Mouse (Mus musculus): ENCODE measurements at regions not wholly inside any gene's neighbourhood (a gene's known extent, or its start where the extent isn't known, plus 50 kb on each side); places are given as distances from the start of the nearest gene placed in this dataset.

GRCm38 (mm10) chr6:127298105-127298504 is 146.1 kb upstream of the Ccnd2 start:
- no peak for DNase-seq (ENCODE audit: low spot score in 2 of 2)

- no peak for DNase-seq (ENCODE audit: low spot score in 2 of 2)
These were observed 135.2 kb upstream of the Parp11 start for GRCm38 (mm10) chr6:127311192-127312054.

GRCm38 (mm10) chr6:127317309-127317708 is 129.3 kb upstream of the Parp11 start:
- DNase-seq (ENCODE audit: low spot score in 2 of 2): no peak

- no peak for DNase-seq (ENCODE audit: low spot score in 2 of 2)
These were observed 127.7 kb upstream of the Parp11 start for GRCm38 (mm10) chr6:127318746-127319582.

- DNase-seq (ENCODE audit: low spot score in 2 of 2): no peak
These were observed 126.0 kb upstream of the Parp11 start for GRCm38 (mm10) chr6:127320600-127320999.

GRCm38 (mm10) chr6:127321031-127321430 is 125.6 kb upstream of the Parp11 start:
- no peak for DNase-seq (ENCODE audit: low spot score in 2 of 2)

GRCm38 (mm10) chr6:127322398-127322797 is 124.2 kb upstream of the Parp11 start:
- DNase-seq (ENCODE audit: low spot score in 2 of 2): no peak

GRCm38 (mm10) chr6:127324984-127325383 is 121.7 kb upstream of the Parp11 start:
- peak in 1 of 2 experiments; percentile 75 for DNase-seq (ENCODE audit: low spot score in 2 of 2)

GRCm38 (mm10) chr6:127325596-127326332 is 120.9 kb upstream of the Parp11 start:
- DNase-seq (ENCODE audit: low spot score in 2 of 2): peak in 1 of 2 experiments; percentile 30

GRCm38 (mm10) chr6:127326333-127326729 is 120.3 kb upstream of the Parp11 start:
- no peak for DNase-seq (ENCODE audit: low spot score in 2 of 2)

- DNase-seq (ENCODE audit: low spot score in 2 of 2): no peak
These were observed 117.2 kb upstream of the Parp11 start for GRCm38 (mm10) chr6:127329191-127330014.

- DNase-seq (ENCODE audit: low spot score in 2 of 2): peak; percentile 48 to 69
These were observed 116.5 kb upstream of the Parp11 start for GRCm38 (mm10) chr6:127330015-127330705.

- DNase-seq (ENCODE audit: low spot score in 2 of 2): no peak
These were observed 115.5 kb upstream of the Parp11 start for GRCm38 (mm10) chr6:127331091-127331490.

GRCm38 (mm10) chr6:127334256-127334655 is 112.4 kb upstream of the Parp11 start:
- no peak for DNase-seq (ENCODE audit: low spot score in 2 of 2)

- DNase-seq (ENCODE audit: low spot score in 2 of 2): no peak
These were observed 111.2 kb upstream of the Parp11 start for GRCm38 (mm10) chr6:127335462-127335886.

GRCm38 (mm10) chr6:127335996-127336660 is 110.5 kb upstream of the Parp11 start:
- no peak for DNase-seq (ENCODE audit: low spot score in 2 of 2)

- DNase-seq (ENCODE audit: low spot score in 2 of 2): peak in 1 of 2 experiments; percentile 50
These were observed 109.8 kb upstream of the Parp11 start for GRCm38 (mm10) chr6:127336681-127337397.

- DNase-seq (ENCODE audit: low spot score in 2 of 2): no peak
These were observed 109.2 kb upstream of the Parp11 start for GRCm38 (mm10) chr6:127337398-127337871.

GRCm38 (mm10) chr6:127338412-127338811 is 108.2 kb upstream of the Parp11 start:
- no peak for DNase-seq (ENCODE audit: low spot score in 2 of 2)
